Comparison of ENCODE assay signal across 8 mouse cellular contexts in the genomic region with DNA sequence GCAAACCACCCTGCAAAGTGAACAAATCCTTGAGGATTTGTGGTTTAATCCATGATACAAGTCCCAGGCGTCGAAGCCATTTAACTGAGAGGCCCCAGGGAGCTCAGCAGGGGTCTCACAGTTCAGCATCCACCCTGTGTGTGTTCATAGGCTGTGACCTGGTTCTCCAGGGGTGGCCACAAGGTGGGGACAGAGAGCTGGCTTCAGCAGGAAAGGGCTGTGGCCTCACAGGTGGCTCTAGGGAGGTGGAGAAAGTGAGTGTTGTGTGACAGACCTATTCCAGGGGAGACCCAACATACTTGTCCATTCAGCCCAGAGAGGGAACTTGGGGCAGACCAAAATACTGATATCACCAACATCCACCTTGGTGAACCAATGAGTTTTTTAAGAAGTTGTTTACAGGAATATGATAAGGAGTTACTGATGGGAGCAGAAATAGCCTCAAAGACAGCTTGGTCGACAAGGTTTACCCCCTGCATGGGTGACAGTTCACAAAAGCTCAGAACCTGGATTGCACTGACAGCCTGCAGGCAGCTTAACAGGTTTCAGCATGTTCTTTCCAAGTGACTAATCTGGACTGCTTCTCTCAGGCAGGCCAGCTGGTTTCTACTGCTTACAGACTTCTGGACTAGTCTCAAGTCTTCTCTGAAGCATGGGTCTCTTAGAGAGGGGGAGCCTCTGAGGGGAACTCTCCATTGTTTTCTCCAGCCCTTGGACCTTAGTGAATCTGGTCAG. TPM values are rescaled to one million over a fixed set of nuclear protein-coding genes. Genes with fewer than 3 reads are reported as not detected.
DNase-seq lines count a peak whose midpoint lies in the region; ATAC-seq and TF ChIP-seq lines count a peak whose summit lies in the region.

No protein-coding gene starts in this region.

- no peaks in the 10 kb centered on the region for H3K27me3 ChIP-seq in liver, embryonic 14.5 days (ENCODE audit: control insufficient read depth, insufficient read depth, low read length)
- H3K27me3 ChIP-seq in stomach, postnatal 0 days (ENCODE audit: control insufficient read depth, insufficient read depth, low read length) = no peaks in the 10 kb centered on the region

- H3K36me3 ChIP-seq in liver, embryonic 14.5 days (replicated peaks; ENCODE audit: control insufficient read depth, insufficient read depth, low read depth) = peaks cover 8% of the 10 kb centered on the region
- H3K36me3 ChIP-seq in stomach, postnatal 0 days (ENCODE audit: control insufficient read depth, insufficient read depth, low read length) = peaks cover 16% of the 10 kb centered on the region; the same call in 1 of the 2 replicates

- H3K4me1 ChIP-seq in liver, embryonic 14.5 days (replicated peaks; ENCODE audit: control insufficient read depth in 2 of 2, insufficient read depth in 2 of 2, low read length in 1 of 2) = no peaks in the 10 kb centered on the region; a peak in 1 of 4 replicates
- no peaks in the 10 kb centered on the region for H3K4me1 ChIP-seq in stomach, postnatal 0 days (replicated peaks; ENCODE audit: control insufficient read depth, insufficient read depth)

- ATAC-seq in liver, embryonic 14.5 days (ENCODE audit: insufficient read depth) = no peak
- ATAC-seq in stomach, postnatal 0 days (ENCODE audit: low FRiP score, low TSS enrichment) = 0 out of 2 replicates have a peak, but pooled peaks have one; percentile 46

- TF ChIP-seq CTCF in gastrocnemius, adult 2 months (IDR thresholded peaks at IDR 0.05) = peak; percentile 73
- TF ChIP-seq CTCF in liver, embryonic 14.5 days (IDR thresholded peaks at IDR 0.05; ENCODE audit: low read depth) = peak; percentile 84
- TF ChIP-seq CTCF in stomach, postnatal 0 days (IDR thresholded peaks at IDR 0.05; ENCODE audit: low read depth) = peak; percentile 68

- DNase-seq in gastrocnemius, adult 2 months = peak; percentile 72
- DNase-seq in gastrocnemius, postnatal 36 days = no peak
- peak; percentile 37 for DNase-seq in CD4-positive helper T cell, adult 2 months (ENCODE audit: low read depth, low spot score)
- peak; percentile 37 for DNase-seq in cerebellum, adult 8-10 months
- no peak for DNase-seq in liver, embryonic 14.5 days (ENCODE audit: low read depth in 3 of 3, low spot score in 3 of 3)
- no peak for DNase-seq in stomach, postnatal 0 days (ENCODE audit: low spot score)
- no peak for DNase-seq in layer of hippocampus, adult 11-12 months (ENCODE audit: low spot score)
- no peak for DNase-seq in left cerebral cortex, postnatal 36 days (ENCODE audit: low spot score in 2 of 2)

- no peaks in the 10 kb centered on the region for H3K9me3 ChIP-seq in liver, embryonic 14.5 days (ENCODE audit: control insufficient read depth, low read length)
- no peaks in the 10 kb centered on the region for H3K9me3 ChIP-seq in stomach, postnatal 0 days (ENCODE audit: control insufficient read depth, low read length)

- intact Hi-C loops in gastrocnemius, adult 2 months (cut with DNase I) = no loop called here
- intact Hi-C loops in gastrocnemius, postnatal 36 days (cut with DNase I) = no loop called here
- intact Hi-C loops in left cerebral cortex, postnatal 36 days (cut with DNase I) = no loop called here

- no peak overlapping the region for H3K4me2 ChIP-seq in liver, embryonic 14.5 days (ENCODE audit: low read depth)
- no peak overlapping the region for H3K4me2 ChIP-seq in stomach, postnatal 0 days (replicated peaks; ENCODE audit: low read depth)

- TF ChIP-seq EP300 in liver, embryonic 14.5 days (IDR thresholded peaks at IDR 0.05; ENCODE audit: low read depth) = no peak
- no peak for TF ChIP-seq EP300 in stomach, postnatal 0 days (optimal IDR thresholded peaks at IDR 0.05)

- H3K9ac ChIP-seq in liver, embryonic 14.5 days (replicated peaks) = no peak overlapping the region
- H3K9ac ChIP-seq in stomach, postnatal 0 days (ENCODE audit: low read length) = no peak overlapping the region

- no peak overlapping the region for H3K4me3 ChIP-seq in gastrocnemius, adult 2 months
- no peak overlapping the region for H3K4me3 ChIP-seq in liver, embryonic 14.5 days (ENCODE audit: insufficient read depth in 1 of 2, low read depth in 2 of 2, low read length in 2 of 2)
- H3K4me3 ChIP-seq in stomach, postnatal 0 days (ENCODE audit: low read depth, low read length) = no peak overlapping the region

- WGBS in liver, embryonic 14.5 days (ENCODE audit: insufficient replicate concordance) = 76% methylated on average over 3 of the region's 3 CpGs
- WGBS in stomach, postnatal 0 days = 71% methylated on average over 3 of the region's 3 CpGs

- no peak overlapping the region; the same call in 1 of the 2 replicates for H3K27ac ChIP-seq in gastrocnemius, adult 2 months
- H3K27ac ChIP-seq in liver, embryonic 14.5 days = no peak overlapping the region
- H3K27ac ChIP-seq in stomach, postnatal 0 days (replicated peaks) = no peak overlapping the region

RNA-seq across cellular contexts. Expression of gene Mrln, which starts 47.9 kb away (rescaled TPM):
- 100 to 1,000 TPM; 201 to 276 TPM for total RNA-seq in gastrocnemius, adult 2 months (2021)
- total RNA-seq in gastrocnemius, postnatal 36 days (2021) = 100 to 1,000 TPM; 116 to 137 TPM
- polyA plus RNA-seq in liver, embryonic 14.5 days (2012; rRNA removed) = 0.15 TPM in 1 of 2 replicates, not detected in the other
- polyA plus RNA-seq in liver, embryonic 14.5 days (2014; fragmentation: Nextera tagmentation; extraction: Ambion mirVana) = not detected in 2 replicates
- polyA plus RNA-seq in stomach, postnatal 0 days (2015; fragmentation: Nextera tagmentation; extraction: Ambion mirVana) = 1.5 and 1.6 TPM in 2 replicates
- not detected for total RNA-seq in left cerebral cortex, postnatal 36 days (2021)

RNA-seq across cellular contexts. Expression of gene Ccdc6, which starts 59.7 kb away (rescaled TPM):
- 100 to 1,000 TPM in 1 of 2 experiments, 10 to 100 TPM in 1; 94.2 to 115 TPM for total RNA-seq in gastrocnemius, adult 2 months (2021)
- total RNA-seq in gastrocnemius, postnatal 36 days (2021) = 100 to 1,000 TPM; 100 to 121 TPM
- 6.7 and 8.3 TPM in 2 replicates for polyA plus RNA-seq in liver, embryonic 14.5 days (2012; rRNA removed)
- polyA plus RNA-seq in liver, embryonic 14.5 days (2014; fragmentation: Nextera tagmentation; extraction: Ambion mirVana) = 9.5 and 10.7 TPM in 2 replicates
- 9.4 and 10.0 TPM in 2 replicates for polyA plus RNA-seq in stomach, postnatal 0 days (2015; fragmentation: Nextera tagmentation; extraction: Ambion mirVana)
- 10 to 100 TPM; 43.4 to 58.7 TPM for total RNA-seq in left cerebral cortex, postnatal 36 days (2021)

Comparison
In these comparisons a context has a peak if more than half of its experiments do, and no peak if none do; other contexts are left out.
1. DNase-seq: peak in gastrocnemius, adult 2 months (single experiment), CD4-positive helper T cell, adult 2 months (single experiment) and cerebellum, adult 8-10 months (single experiment); none in gastrocnemius, postnatal 36 days (0 of 2), liver, embryonic 14.5 days (0 of 3), stomach, postnatal 0 days (single experiment), layer of hippocampus, adult 11-12 months (single experiment) and left cerebral cortex, postnatal 36 days (0 of 2).
2. RNA of gene Mrln, which starts 47.9 kb away (total RNA-seq): 201 to 276 TPM in gastrocnemius, adult 2 months and 116 to 137 TPM in gastrocnemius, postnatal 36 days; not detected in left cerebral cortex, postnatal 36 days; every median in the first group is over 100 times any median in the second.
3. Peak in every context shown above with its lines, with median percentiles within 50 percentile points of each other: CTCF ChIP-seq.